Mouse (Mus musculus): Measurements from ENCODE around the gene Wdr83. TPM values are rescaled to one million over a fixed set of nuclear protein-coding genes. Genes with fewer than 3 reads are reported as not detected.

The Wdr83 gene
- polyA plus RNA-seq, 1 experiment = 37.7 TPM

GRCm38 (mm10) chr8:85071514-85072281 is 9.4 kb downstream of the Wdr83 start, which contains the start of gene Dhps:
Dhps (plus strand) TSS chr8:85071757.
- DNase-seq = peak; percentile 95
- Histone ChIP-seq H3K27me3 (replicated peaks; ENCODE audit: control insufficient read depth, insufficient read depth, low read length) (no peaks in the 10 kb centered on the region), H3K27ac (ENCODE audit: insufficient read depth, low read depth, low read length) (peak within 1 kb of the TSS; percentile 90), H3K4me3 (ENCODE audit: insufficient read depth, low read depth, low read length) (peak within 1 kb of the TSS; percentile 76), H3K36me3 (ENCODE audit: control insufficient read depth, insufficient read depth, low read length) (no peaks in the 10 kb centered on the region), H3K4me1 (ENCODE audit: control insufficient read depth, insufficient read depth, low read length) (peaks cover 10% of the 10 kb centered on the region; the same call in 1 of the 2 replicates)
- TF ChIP-seq POLR2A (IDR thresholded peaks at IDR 0.05; ENCODE audit: low read depth, low read length) (peak; percentile 38), CTCF (conservative IDR thresholded peaks at IDR 0.05; ENCODE audit: insufficient read depth, insufficient read length, low read depth, low read length) (no peak)
- under 1% methylated on average over 68 of the region's 68 CpGs for WGBS

- H3K27ac ChIP-seq (ENCODE audit: insufficient read depth, low read depth, low read length) = peak overlapping the region; percentile 90
- 47% methylated on average over 5 of the region's 5 CpGs for WGBS
- peak overlapping the region; percentile 76 for H3K4me3 ChIP-seq (ENCODE audit: insufficient read depth, low read depth, low read length)
- no peaks in the 10 kb centered on the region for H3K27me3 ChIP-seq (replicated peaks; ENCODE audit: control insufficient read depth, insufficient read depth, low read length)
- H3K36me3 ChIP-seq (ENCODE audit: control insufficient read depth, insufficient read depth, low read length) = no peaks in the 10 kb centered on the region
- H3K4me1 ChIP-seq (ENCODE audit: control insufficient read depth, insufficient read depth, low read length) = peaks cover 10% of the 10 kb centered on the region; the same call in 1 of the 2 replicates
- TF ChIP-seq CTCF (conservative IDR thresholded peaks at IDR 0.05; ENCODE audit: insufficient read depth, insufficient read length, low read depth, low read length) (no peak), POLR2A (IDR thresholded peaks at IDR 0.05; ENCODE audit: low read depth, low read length) (no peak)
- DNase-seq = peak; percentile 79
Observed at GRCm38 (mm10) chr8:85071041-85071440, 10.1 kb downstream of the Wdr83 start.

GRCm38 (mm10) chr8:85067982-85068381 is 13.1 kb downstream of the Wdr83 start, which contains the start of gene Gm5741:
Gm5741 (minus strand) TSS chr8:85067982.
- peaks cover 10% of the 10 kb centered on the region; the same call in 1 of the 2 replicates for H3K4me1 ChIP-seq (ENCODE audit: control insufficient read depth, insufficient read depth, low read length)
- H3K27me3 ChIP-seq (replicated peaks; ENCODE audit: control insufficient read depth, insufficient read depth, low read length) = no peaks in the 10 kb centered on the region
- H3K27ac ChIP-seq (ENCODE audit: insufficient read depth, low read depth, low read length) = no peak within 1 kb of the TSS
- no peak within 1 kb of the TSS for H3K4me3 ChIP-seq (ENCODE audit: insufficient read depth, low read depth, low read length)
- no peak for DNase-seq
- TF ChIP-seq CTCF (conservative IDR thresholded peaks at IDR 0.05; ENCODE audit: insufficient read depth, insufficient read length, low read depth, low read length) (no peak), POLR2A (IDR thresholded peaks at IDR 0.05; ENCODE audit: low read depth, low read length) (no peak)
- H3K36me3 ChIP-seq (ENCODE audit: control insufficient read depth, insufficient read depth, low read length) = no peaks in the 10 kb centered on the region

GRCm38 (mm10) chr8:85067155-85067554 is 14.0 kb downstream of the Wdr83 start:
- Histone ChIP-seq H3K27ac (ENCODE audit: insufficient read depth, low read depth, low read length) (no peak overlapping the region), H3K4me1 (ENCODE audit: control insufficient read depth, insufficient read depth, low read length) (peaks cover 6% of the 10 kb centered on the region; the same call in 1 of the 2 replicates), H3K27me3 (replicated peaks; ENCODE audit: control insufficient read depth, insufficient read depth, low read length) (no peaks in the 10 kb centered on the region), H3K36me3 (ENCODE audit: control insufficient read depth, insufficient read depth, low read length) (no peaks in the 10 kb centered on the region), H3K4me3 (ENCODE audit: insufficient read depth, low read depth, low read length) (no peak overlapping the region)
- 93% methylated on average over 2 of the region's 2 CpGs for WGBS
- TF ChIP-seq CTCF (conservative IDR thresholded peaks at IDR 0.05; ENCODE audit: insufficient read depth, insufficient read length, low read depth, low read length) = no peak
- no peak for TF ChIP-seq POLR2A (IDR thresholded peaks at IDR 0.05; ENCODE audit: low read depth, low read length)
- DNase-seq = no peak

- 20% methylated on average over 2 of the region's 2 CpGs for WGBS
- peak; percentile 95 for DNase-seq
Observed at GRCm38 (mm10) chr8:85065213-85065612, 15.9 kb downstream of the Wdr83 start.

GRCm38 (mm10) chr8:85062603-85063002 is 18.5 kb downstream of the Wdr83 start:
- Histone ChIP-seq H3K27ac (ENCODE audit: insufficient read depth, low read depth, low read length) (no peak overlapping the region), H3K36me3 (ENCODE audit: control insufficient read depth, insufficient read depth, low read length) (no peaks in the 10 kb centered on the region), H3K4me1 (ENCODE audit: control insufficient read depth, insufficient read depth, low read length) (peaks cover 5% of the 10 kb centered on the region; the same call in 1 of the 2 replicates), H3K4me3 (ENCODE audit: insufficient read depth, low read depth, low read length) (no peak overlapping the region), H3K27me3 (replicated peaks; ENCODE audit: control insufficient read depth, insufficient read depth, low read length) (no peaks in the 10 kb centered on the region)
- 92% methylated on average over 4 of the region's 4 CpGs for WGBS
- TF ChIP-seq CTCF (conservative IDR thresholded peaks at IDR 0.05; ENCODE audit: insufficient read depth, insufficient read length, low read depth, low read length) = no peak
- no peak for TF ChIP-seq POLR2A (IDR thresholded peaks at IDR 0.05; ENCODE audit: low read depth, low read length)
- DNase-seq = no peak

More at GRCm38 (mm10) chr8:85065213-85065612, 15.9 kb downstream of the Wdr83 start:
- H3K36me3 ChIP-seq (ENCODE audit: control insufficient read depth, insufficient read depth, low read length) = no peaks in the 10 kb centered on the region
- H3K4me1 ChIP-seq (ENCODE audit: control insufficient read depth, insufficient read depth, low read length) = peaks cover 5% of the 10 kb centered on the region; the same call in 1 of the 2 replicates
- H3K27me3 ChIP-seq (replicated peaks; ENCODE audit: control insufficient read depth, insufficient read depth, low read length) = no peaks in the 10 kb centered on the region
- TF ChIP-seq CTCF (conservative IDR thresholded peaks at IDR 0.05; ENCODE audit: insufficient read depth, insufficient read length, low read depth, low read length) (no peak), POLR2A (IDR thresholded peaks at IDR 0.05; ENCODE audit: low read depth, low read length) (no peak)
- H3K4me3 ChIP-seq (ENCODE audit: insufficient read depth, low read depth, low read length) = no peak overlapping the region
- H3K27ac ChIP-seq (ENCODE audit: insufficient read depth, low read depth, low read length) = no peak overlapping the region

Measured in kidney, adult 2 months (tissue).